Mouse (Mus musculus) E14TG2a.4 (cell line): Measurements from ENCODE around the gene Pde4dip.

Experiments used
- CTCF ChIP-seq: conservative IDR thresholded peaks from 2 replicates; pipeline ENCODE4 v1.5.1; 2014; ENCODE audit warnings: low read length
- NANOG ChIP-seq: IDR thresholded peaks from 2 replicates; pipeline ENCODE4 v1.6.1; 2014; ENCODE audit warnings: borderline replicate concordance, low read length, mixed read lengths

DNA sequence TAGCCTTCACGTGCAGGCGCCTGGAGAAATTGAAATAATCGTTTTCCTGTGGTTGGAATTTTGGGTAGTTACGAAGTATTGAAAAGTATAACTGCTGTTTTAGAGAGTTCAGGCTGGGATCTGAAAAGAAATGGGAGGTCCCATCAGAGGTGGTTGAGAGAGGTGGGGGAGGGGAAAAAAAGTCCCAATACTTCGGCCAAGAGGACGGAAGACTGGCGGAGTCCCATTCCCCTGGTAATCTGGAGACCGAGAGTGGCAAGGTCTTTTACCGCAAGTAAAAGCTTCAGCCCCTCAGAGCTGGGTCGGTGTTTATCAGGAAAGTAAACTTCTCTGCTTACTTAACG is 206.4 kb downstream of the Pde4dip start:
- TF ChIP-seq CTCF (no peak), NANOG (no peak)
